Mouse (Mus musculus): ENCODE measurements around the gene Mypn.

GRCm38 (mm10) chr10:63132356-63132755 is 71.4 kb downstream of the Mypn start:
- TF ChIP-seq GATA1 (IDR thresholded peaks at IDR 0.05; ENCODE audit: low read length): no peak
- TF ChIP-seq TAL1 (IDR thresholded peaks at IDR 0.05; ENCODE audit: low read length): no peak

Measured in erythroblast, embryonic 14.5 days (primary cell).